Mouse (Mus musculus): Measurements from ENCODE around the gene Psmd3.
A peak's percentile ranks its signal among the peaks of the same experiment; 100 is the strongest.
"Not testable (repeated sequence)": the region's sequence is repeated elsewhere in the genome, so short reads cannot be mapped to it uniquely, and the experiment has no call there.

Psmd3 gene

GRCm38 (mm10) chr11:98693201-98693600 is 10.8 kb downstream of the Psmd3 start:
- DNase-seq (ENCODE audit: low read depth) = no peak

- DNase-seq (ENCODE audit: low read depth) = no peak
These were observed 11.4 kb downstream of the Psmd3 start for GRCm38 (mm10) chr11:98693746-98694145.

GRCm38 (mm10) chr11:98694301-98694700 is 11.9 kb downstream of the Psmd3 start:
- DNase-seq (ENCODE audit: low read depth) = no peak

GRCm38 (mm10) chr11:98695408-98695807 is 13.1 kb downstream of the Psmd3 start:
- no peak for DNase-seq (ENCODE audit: low read depth)

- DNase-seq (ENCODE audit: low read depth) = no peak
These were observed 14.3 kb downstream of the Psmd3 start for GRCm38 (mm10) chr11:98696454-98697216.

GRCm38 (mm10) chr11:98697225-98697624 is 14.9 kb downstream of the Psmd3 start:
- no peak for DNase-seq (ENCODE audit: low read depth)

GRCm38 (mm10) chr11:98698849-98699640 is 16.7 kb downstream of the Psmd3 start:
- DNase-seq (ENCODE audit: low read depth) = no peak

- DNase-seq (ENCODE audit: low read depth) = peak; percentile 58
These were observed 17.6 kb downstream of the Psmd3 start for GRCm38 (mm10) chr11:98699911-98700310.

GRCm38 (mm10) chr11:98701213-98701670 is 18.9 kb downstream of the Psmd3 start, which contains the start of gene Csf3:
Csf3 (plus strand) TSS chr11:98701263.
- DNase-seq (ENCODE audit: low read depth) = no peak

GRCm38 (mm10) chr11:98702323-98702722 is 20.0 kb downstream of the Psmd3 start:
- no peak for DNase-seq (ENCODE audit: low read depth)

- DNase-seq (ENCODE audit: low read depth) = no peak
These were observed 22.7 kb downstream of the Psmd3 start for GRCm38 (mm10) chr11:98705021-98705420.

GRCm38 (mm10) chr11:98707401-98708281 is 25.3 kb downstream of the Psmd3 start:
- no peak for DNase-seq (ENCODE audit: low read depth)

GRCm38 (mm10) chr11:98708282-98708956 is 26.1 kb downstream of the Psmd3 start:
- no peak for DNase-seq (ENCODE audit: low read depth)

GRCm38 (mm10) chr11:98709001-98709741 is 26.8 kb downstream of the Psmd3 start:
- DNase-seq (ENCODE audit: low read depth) = no peak

GRCm38 (mm10) chr11:98710416-98711045 is 28.2 kb downstream of the Psmd3 start:
- DNase-seq (ENCODE audit: low read depth) = peak; percentile 83

GRCm38 (mm10) chr11:98711046-98711434 is 28.7 kb downstream of the Psmd3 start:
- no peak for DNase-seq (ENCODE audit: low read depth)

- not testable (repeated sequence) for DNase-seq (ENCODE audit: low read depth)
These were observed 29.7 kb downstream of the Psmd3 start for GRCm38 (mm10) chr11:98712009-98712408.

- DNase-seq (ENCODE audit: low read depth) = no peak
These were observed 31.3 kb downstream of the Psmd3 start for GRCm38 (mm10) chr11:98713703-98714102.

- DNase-seq (ENCODE audit: low read depth) = no peak
These were observed 33.6 kb downstream of the Psmd3 start for GRCm38 (mm10) chr11:98715946-98716345.

GRCm38 (mm10) chr11:98717904-98718303 is 35.5 kb downstream of the Psmd3 start:
- no peak for DNase-seq (ENCODE audit: low read depth)
